Mouse (Mus musculus): ENCODE data around the gene Gnb3.
"Not testable (repeated sequence)": the region's sequence is repeated elsewhere in the genome, so short reads cannot be mapped to it uniquely, and the experiment has no call there.

The Gnb3 gene

GRCm38 (mm10) chr6:124814858-124815774, 25.0 kb downstream of the Gnb3 start:
- no peak for DNase-seq (ENCODE audit: low spot score)

GRCm38 (mm10) chr6:124814448-124814847, 25.6 kb downstream of the Gnb3 start:
- DNase-seq (ENCODE audit: low spot score), result no peak

- peak; percentile 83 for DNase-seq (ENCODE audit: low spot score)
Observed at GRCm38 (mm10) chr6:124813933-124814332, 26.1 kb downstream of the Gnb3 start, which contains the start of gene Tpi1. Gene Tpi1 (minus strand): TSS chr6:124814296.

GRCm38 (mm10) chr6:124813496-124813895, 26.6 kb downstream of the Gnb3 start:
- DNase-seq (ENCODE audit: low spot score), result no peak

GRCm38 (mm10) chr6:124812848-124813247, 27.2 kb downstream of the Gnb3 start:
- no peak for DNase-seq (ENCODE audit: low spot score)

GRCm38 (mm10) chr6:124811701-124812560, 28.1 kb downstream of the Gnb3 start:
- DNase-seq (ENCODE audit: low spot score), result no peak

GRCm38 (mm10) chr6:124811403-124811665, 28.7 kb downstream of the Gnb3 start:
- no peak for DNase-seq (ENCODE audit: low spot score)

GRCm38 (mm10) chr6:124810566-124811402, 29.3 kb downstream of the Gnb3 start:
- not testable (repeated sequence) for DNase-seq (ENCODE audit: low spot score)

GRCm38 (mm10) chr6:124809775-124810538, 30.1 kb downstream of the Gnb3 start:
- no peak for DNase-seq (ENCODE audit: low spot score)

GRCm38 (mm10) chr6:124809052-124809774, 30.9 kb downstream of the Gnb3 start:
- no peak for DNase-seq (ENCODE audit: low spot score)

- no peak for DNase-seq (ENCODE audit: low spot score)
Observed at GRCm38 (mm10) chr6:124808358-124809012, 31.6 kb downstream of the Gnb3 start, which contains the start of gene Spsb2. Gene Spsb2 (plus strand): TSS chr6:124808661.

GRCm38 (mm10) chr6:124807986-124808357, 32.1 kb downstream of the Gnb3 start:
- no peak for DNase-seq (ENCODE audit: low spot score)

- DNase-seq (ENCODE audit: low spot score), result no peak
Observed at GRCm38 (mm10) chr6:124807366-124807765, 32.7 kb downstream of the Gnb3 start.

- DNase-seq (ENCODE audit: low spot score), result no peak
Observed at GRCm38 (mm10) chr6:124806446-124807140, 33.5 kb downstream of the Gnb3 start.

GRCm38 (mm10) chr6:124805341-124806321, 34.4 kb downstream of the Gnb3 start:
- peak; percentile 96 for DNase-seq (ENCODE audit: low spot score)

- DNase-seq (ENCODE audit: low spot score), result no peak
Observed at GRCm38 (mm10) chr6:124804341-124804740, 35.7 kb downstream of the Gnb3 start.

GRCm38 (mm10) chr6:124803691-124804090, 36.4 kb downstream of the Gnb3 start:
- not testable (repeated sequence) for DNase-seq (ENCODE audit: low spot score)

- DNase-seq (ENCODE audit: low spot score), result no peak
Observed at GRCm38 (mm10) chr6:124803061-124803460, 37.0 kb downstream of the Gnb3 start.

All from left cerebral cortex, adult 11 months (tissue).